Mouse (Mus musculus) kidney, adult 2 months (tissue): ENCODE measurements around the gene Gtpbp8.

Experiments
- CTCF ChIP-seq: fragments of 200-500 bp; conservative IDR thresholded peaks from 2 replicates; pipeline ENCODE4 v1.5.1; 2011; ENCODE audit warnings: low read depth, mild to moderate bottlenecking, control low read depth, low read length, moderate library complexity, mixed read lengths; ENCODE audit not compliant: insufficient read depth, insufficient read length
- POLR2A ChIP-seq: fragments of 200-500 bp; IDR thresholded peaks from one replicate; pipeline ENCODE4 v1.6.1; 2011; ENCODE audit warnings: low read depth, low read length, control low read depth

- TF ChIP-seq CTCF: no peak
- no peak for TF ChIP-seq POLR2A
These were observed 34.6 kb upstream of the Gtpbp8 start for GRCm38 (mm10) chr16:44780751-44781150.
